Mouse (Mus musculus) MEL (cell line): Measurements from ENCODE around the gene Arntl. TPM values are rescaled to one million over a fixed set of nuclear protein-coding genes. Genes with fewer than 3 reads are reported as not detected.

ENCODE experiments used
- DNase-seq: peaks from one replicate; pipeline ENCODE4 v3.0.0; 2011; ENCODE audit warnings: low read depth, low spot score
- H3K27ac ChIP-seq: 2 replicates; pipeline ENCODE4 v1.5.1; 2012; ENCODE audit warnings: low read depth, mild to moderate bottlenecking, control low read depth, low read length, moderate library complexity; ENCODE audit not compliant: control insufficient read depth
- H3K27me3 ChIP-seq, 2 experiments: fragments of 150-350 bp in 1 of 2; sonication (generic) in 1 of 2; 2 replicates each; pipeline ENCODE4 v1.6.1; 2012; ENCODE audit warnings: low read length in 2 of 2, mild to moderate bottlenecking in 2 of 2, improper control_type of control experiment in 1 of 2, moderate library complexity in 1 of 2; ENCODE audit not compliant: insufficient read depth in 2 of 2, control insufficient read depth in 1 of 2
- H3K36me3 ChIP-seq, 2 experiments: 2 replicates each; pipeline ENCODE4 v1.6.1; 2012 to 2014; ENCODE audit warnings: low read length in 2 of 2, improper control_type of control experiment in 1 of 2, inconsistent platforms in 1 of 2, mild to moderate bottlenecking in 1 of 2; ENCODE audit not compliant: insufficient read depth in 2 of 2, control insufficient read depth in 1 of 2
- H3K4me1 ChIP-seq, 2 experiments: fragments of 150-350 bp in 1 of 2; sonication (generic) in 1 of 2; 2 replicates each; pipeline ENCODE4 v1.6.1; 2012; ENCODE audit warnings: low read length in 2 of 2, improper control_type of control experiment in 1 of 2, mild to moderate bottlenecking in 1 of 2; ENCODE audit not compliant: insufficient read depth in 2 of 2, control insufficient read depth in 1 of 2
- H3K4me3 ChIP-seq, 2 experiments: fragments of 150-350 bp in 1 of 2; sonication (generic) in 1 of 2; 2 replicates each; pipeline ENCODE4 v1.5.1; 2012; ENCODE audit warnings: low read depth in 2 of 2, low read length in 2 of 2, mild to moderate bottlenecking in 2 of 2, moderate library complexity in 2 of 2, control low read depth in 1 of 2, improper control_type of control experiment in 1 of 2; ENCODE audit not compliant: control insufficient read depth in 1 of 2, insufficient read depth in 1 of 2
- H3K79me2 ChIP-seq: 2 replicates; pipeline ENCODE4 v1.6.1; 2012; ENCODE audit warnings: mild to moderate bottlenecking, low read length, moderate library complexity; ENCODE audit not compliant: control insufficient read depth, poor library complexity, insufficient read depth
- H3K9ac ChIP-seq: 2 replicates; pipeline ENCODE4 v1.6.1; 2012; ENCODE audit warnings: low read depth, mild to moderate bottlenecking, control low read depth, low read length, moderate library complexity; ENCODE audit not compliant: control insufficient read depth, poor library complexity, severe bottlenecking
- H3K9me3 ChIP-seq: fragments of 150-350 bp; sonication (generic); replicated peaks from 2 replicates; pipeline ENCODE4 v1.6.1; 2012; ENCODE audit warnings: mild to moderate bottlenecking, low read length, improper control_type of control experiment, moderate library complexity; ENCODE audit not compliant: insufficient read depth
- BHLHE40 ChIP-seq: IDR thresholded peaks from 2 replicates; pipeline ENCODE4 v1.6.1; 2012; ENCODE audit warnings: low read depth, mild to moderate bottlenecking, inconsistent platforms, low read length, improper control_type of control experiment, borderline replicate concordance
- CHD1 ChIP-seq: IDR thresholded peaks from 2 replicates; pipeline ENCODE4 v1.6.1; 2012; ENCODE audit warnings: low read depth, mild to moderate bottlenecking, inconsistent platforms, low read length, improper control_type of control experiment
- CHD2 ChIP-seq: IDR thresholded peaks from 2 replicates; pipeline ENCODE4 v1.6.1; 2011; ENCODE audit warnings: low read length, improper control_type of control experiment
- CTCF ChIP-seq, 3 experiments: IDR thresholded peaks in 2 of 3; conservative IDR thresholded peaks in 1 of 3; 2 replicates each; pipeline ENCODE4 v1.5.1; 2011 to 2012; ENCODE audit warnings: low read length in 3 of 3, low read depth in 2 of 3, mild to moderate bottlenecking in 2 of 3, improper control_type of control experiment in 1 of 3, inconsistent platforms in 1 of 3, mixed read lengths in 1 of 3, moderate library complexity in 1 of 3; ENCODE audit not compliant: control insufficient read depth in 1 of 3, insufficient read depth in 1 of 3, poor library complexity in 1 of 3, severe bottlenecking in 1 of 3
- E2F4 ChIP-seq: IDR thresholded peaks from 2 replicates; pipeline ENCODE4 v1.6.1; 2011; ENCODE audit warnings: low read depth, low read length, improper control_type of control experiment, borderline replicate concordance
- ELF1 ChIP-seq: IDR thresholded peaks from 2 replicates; pipeline ENCODE4 v1.6.1; 2014; ENCODE audit warnings: low read depth, mild to moderate bottlenecking, inconsistent platforms, low read length, improper control_type of control experiment, moderate library complexity
- EP300 ChIP-seq, 2 experiments: IDR thresholded peaks; 2 replicates each; pipeline ENCODE4 v1.6.1; 2011; ENCODE audit warnings: improper control_type of control experiment in 2 of 2, low read length in 2 of 2, low read depth in 1 of 2, mild to moderate bottlenecking in 1 of 2
- GATA1 ChIP-seq: IDR thresholded peaks from 2 replicates; pipeline ENCODE4 v1.6.1; 2011; ENCODE audit warnings: low read depth, low read length, improper control_type of control experiment
- HCFC1 ChIP-seq: IDR thresholded peaks from 2 replicates; pipeline ENCODE4 v1.6.1; 2012; ENCODE audit warnings: low read depth, mild to moderate bottlenecking, inconsistent platforms, low read length, improper control_type of control experiment, moderate library complexity
- JUND ChIP-seq: IDR thresholded peaks from 2 replicates; pipeline ENCODE4 v1.6.1; 2011; ENCODE audit warnings: low read depth, mild to moderate bottlenecking, improper control_type of control experiment, low read length
- MAX ChIP-seq: IDR thresholded peaks from 2 replicates; pipeline ENCODE4 v1.6.1; 2011; ENCODE audit warnings: low read length, improper control_type of control experiment
- MEF2A ChIP-seq: IDR thresholded peaks from 2 replicates; pipeline ENCODE4 v1.6.1; 2014; ENCODE audit warnings: low read depth, mild to moderate bottlenecking, inconsistent platforms, low read length, improper control_type of control experiment; ENCODE audit not compliant: poor library complexity, insufficient replicate concordance, severe bottlenecking; ENCODE audit errors: extremely low read depth
- MXI1 ChIP-seq: IDR thresholded peaks from 2 replicates; pipeline ENCODE4 v1.6.1; 2011; ENCODE audit warnings: mild to moderate bottlenecking, low read depth, low read length, improper control_type of control experiment
- MYC ChIP-seq: IDR thresholded peaks from 2 replicates; pipeline ENCODE4 v1.6.1; 2011; ENCODE audit warnings: low read depth, mild to moderate bottlenecking, low read length, improper control_type of control experiment, moderate library complexity
- POLR2A ChIP-seq, 2 experiments: IDR thresholded peaks; 2 replicates each; pipeline ENCODE4 v1.6.1; 2011 to 2012; ENCODE audit warnings: low read length in 2 of 2, mild to moderate bottlenecking in 2 of 2, control low read depth in 1 of 2, improper control_type of control experiment in 1 of 2, low read depth in 1 of 2, moderate library complexity in 1 of 2; ENCODE audit not compliant: control insufficient read depth in 1 of 2, insufficient read depth in 1 of 2, poor library complexity in 1 of 2
- POLR2AphosphoS2 ChIP-seq: IDR thresholded peaks from 2 replicates; pipeline ENCODE4 v1.6.1; 2011; ENCODE audit warnings: low read length, improper control_type of control experiment
- RCOR1 ChIP-seq: IDR thresholded peaks from 2 replicates; pipeline ENCODE4 v1.6.1; 2012; ENCODE audit warnings: low read depth, mild to moderate bottlenecking, inconsistent platforms, low read length, improper control_type of control experiment
- SMC3 ChIP-seq: IDR thresholded peaks from 2 replicates; pipeline ENCODE4 v1.6.1; 2011; ENCODE audit warnings: low read depth, low read length, improper control_type of control experiment
- TAL1 ChIP-seq: IDR thresholded peaks from 2 replicates; pipeline ENCODE4 v1.6.1; 2012; ENCODE audit warnings: mild to moderate bottlenecking, inconsistent platforms, low read length, moderate library complexity, mixed read lengths
- TCF12 ChIP-seq: IDR thresholded peaks from 2 replicates; pipeline ENCODE4 v1.6.1; 2014; ENCODE audit warnings: low read depth, mild to moderate bottlenecking, inconsistent platforms, low read length, improper control_type of control experiment, moderate library complexity
- USF1 ChIP-seq: IDR thresholded peaks from 2 replicates; pipeline ENCODE4 v1.6.1; 2014; ENCODE audit warnings: low read depth, mild to moderate bottlenecking, inconsistent platforms, low read length, improper control_type of control experiment, moderate library complexity
- USF2 ChIP-seq, 2 experiments: IDR thresholded peaks; 2 replicates each; pipeline ENCODE4 v1.6.1; 2011 to 2012; ENCODE audit warnings: improper control_type of control experiment in 2 of 2, low read length in 2 of 2, borderline replicate concordance in 1 of 2, inconsistent platforms in 1 of 2, low read depth in 1 of 2, mild to moderate bottlenecking in 1 of 2; ENCODE audit not compliant: insufficient read depth in 1 of 2
- ZKSCAN1 ChIP-seq: IDR thresholded peaks from 2 replicates; pipeline ENCODE4 v1.6.1; 2012; ENCODE audit warnings: low read depth, mild to moderate bottlenecking, inconsistent platforms, low read length, improper control_type of control experiment, moderate library complexity
- polyA plus RNA-seq, 2 experiments: library from polyadenylated mRNA; stranded (reverse) in 1 of 2; unstranded in 1 of 2; fragments of >175 nt in 1 of 2; fragments of >200 nt in 1 of 2; gene quantifications; 2 replicates each; pipeline versions ENCODE4 v1.2.1 to v1.2.4; 2012; ENCODE audit warnings: low replicate concordance in 2 of 2, low read depth in 1 of 2; ENCODE audit not compliant: insufficient read length in 2 of 2, insufficient read depth in 1 of 2, missing spikeins in 1 of 2
- total RNA-seq: library from RNA; depleted of rRNA; stranded (reverse); fragments of 300-350 nt; gene quantifications from 2 replicates; pipeline ENCODE4 v1.2.3, GENCODE M21; 2012

Arntl gene
- total and polyA plus RNA-seq, 3 experiments = 2.0 to 4.5 TPM; not detected in 1

- no peak for TF ChIP-seq HCFC1
- TF ChIP-seq, all 39 proteins: peak for 0
Observed at GRCm38 (mm10) chr7:113242688-113243087, 35.4 kb downstream of the Arntl start (continued).

- no peak for TF ChIP-seq POLR2AphosphoS2
- TF ChIP-seq TAL1 = no peak
- TF ChIP-seq USF1 = no peak
- no peak for TF ChIP-seq EP300 (IDR thresholded peaks at IDR 0.05; ENCODE audit: low read depth in 1 of 2, low read length in 2 of 2)
- TF ChIP-seq MAX = no peak
- TF ChIP-seq POLR2A (IDR thresholded peaks at IDR 0.05; ENCODE audit: control insufficient read depth in 1 of 2, insufficient read depth in 1 of 2, low read depth in 1 of 2, low read length in 2 of 2, poor library complexity in 1 of 2) = no peak
- TF ChIP-seq CHD2 = no peak
- H3K4me3 ChIP-seq = no peak overlapping the region
- no peak overlapping the region for H3K27ac ChIP-seq
- no peaks in the 10 kb centered on the region for H3K27me3 ChIP-seq
- H3K9ac ChIP-seq = no peak overlapping the region
- DNase-seq = no peak
- no peaks in the 10 kb centered on the region for H3K9me3 ChIP-seq
- no peaks in the 10 kb centered on the region for H3K79me2 ChIP-seq
- H3K36me3 ChIP-seq = peaks cover 0 to 18% of the 10 kb centered on the region in 2 experiments; a peak in 2 of 4 replicates
- H3K4me1 ChIP-seq = peaks cover 4 to 22% of the 10 kb centered on the region in 2 experiments
Observed at GRCm38 (mm10) chr7:113245144-113245543, 37.9 kb downstream of the Arntl start.

GRCm38 (mm10) chr7:113246512-113246911 is 39.2 kb downstream of the Arntl start:
- no peak for DNase-seq
- H3K4me3 ChIP-seq = no peak overlapping the region
- H3K4me1 ChIP-seq = peaks cover 0 to 10% of the 10 kb centered on the region in 2 experiments; a peak in 3 of 4 replicates
- H3K9ac ChIP-seq = no peak overlapping the region
- H3K9me3 ChIP-seq = no peaks in the 10 kb centered on the region
- H3K36me3 ChIP-seq = peaks cover 0 to 7% of the 10 kb centered on the region in 2 experiments; a peak in 2 of 4 replicates
- no peak overlapping the region for H3K27ac ChIP-seq
- no peak for TF ChIP-seq USF2 (IDR thresholded peaks at IDR 0.05; ENCODE audit: borderline replicate concordance in 1 of 2, insufficient read depth in 1 of 2, low read depth in 1 of 2, low read length in 2 of 2)
- no peak for TF ChIP-seq ZKSCAN1
- TF ChIP-seq MYC = no peak
- TF ChIP-seq CHD1 = no peak
- no peak for TF ChIP-seq EP300 (IDR thresholded peaks at IDR 0.05; ENCODE audit: low read depth in 1 of 2, low read length in 2 of 2)
- TF ChIP-seq SMC3 = no peak
- TF ChIP-seq ELF1 = no peak
- TF ChIP-seq HCFC1 = no peak
- no peak for TF ChIP-seq MEF2A
- TF ChIP-seq GATA1 = no peak
- no peak for TF ChIP-seq TCF12
- no peak for TF ChIP-seq MXI1
- TF ChIP-seq CTCF (IDR thresholded peaks at IDR 0.05 in 2 of 3, conservative IDR thresholded peaks at IDR 0.05 in 1 of 3; ENCODE audit: control insufficient read depth in 1 of 3, insufficient read depth in 1 of 3, low read depth in 2 of 3, low read length in 3 of 3, poor library complexity in 1 of 3, severe bottlenecking in 1 of 3) = no peak
- no peak for TF ChIP-seq RCOR1
- TF ChIP-seq JUND = no peak
- TF ChIP-seq E2F4 = no peak
- no peak for TF ChIP-seq BHLHE40
- TF ChIP-seq USF1 = no peak
- H3K27me3 ChIP-seq = no peaks in the 10 kb centered on the region
- no peaks in the 10 kb centered on the region for H3K79me2 ChIP-seq
